Mouse (Mus musculus): ENCODE results near the gene Ncoa1. TPM values are rescaled to one million over a fixed set of nuclear protein-coding genes. Genes with fewer than 3 reads are reported as not detected.
"Not testable (repeated sequence)": the region's sequence is repeated elsewhere in the genome, so short reads cannot be mapped to it uniquely, and the experiment has no call there.

Gene Ncoa1
- total RNA-seq, 1 experiment from 2014 or later = 15.4 TPM

DNA sequence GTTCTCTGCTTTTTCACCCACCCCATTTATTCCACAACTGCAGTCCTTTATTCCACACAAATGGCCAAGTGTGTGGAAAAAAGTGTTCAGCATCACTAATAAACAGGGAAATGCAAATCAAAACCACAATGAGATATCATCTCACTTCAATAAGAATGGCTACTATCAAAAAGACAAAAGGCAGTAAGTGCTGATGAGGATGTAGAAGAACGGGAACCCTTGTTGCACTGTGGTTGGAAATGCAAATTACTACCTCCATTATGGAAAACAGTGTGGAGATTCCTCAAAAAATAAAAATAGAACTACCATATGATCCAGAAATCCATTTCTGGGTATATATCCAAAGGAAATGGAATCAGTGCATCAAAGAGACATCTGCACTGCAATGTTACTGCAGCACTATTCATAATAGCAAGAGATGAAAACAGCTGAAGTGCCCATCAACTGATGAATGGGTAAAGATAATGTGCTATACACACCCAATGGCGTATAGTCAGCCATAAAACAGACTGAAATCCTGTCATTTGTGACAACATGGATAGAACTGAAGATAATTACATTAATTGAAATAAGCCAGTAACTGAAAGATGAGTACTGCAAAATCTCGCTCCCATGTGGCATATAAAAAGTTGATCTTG, 59.2 kb downstream of the Ncoa1 start:
- 0 out of 2 replicates have a peak, but pooled peaks have one; percentile 54 for ATAC-seq (replicated peaks; ENCODE audit: low read depth, poor library complexity, severe bottlenecking)

DNA sequence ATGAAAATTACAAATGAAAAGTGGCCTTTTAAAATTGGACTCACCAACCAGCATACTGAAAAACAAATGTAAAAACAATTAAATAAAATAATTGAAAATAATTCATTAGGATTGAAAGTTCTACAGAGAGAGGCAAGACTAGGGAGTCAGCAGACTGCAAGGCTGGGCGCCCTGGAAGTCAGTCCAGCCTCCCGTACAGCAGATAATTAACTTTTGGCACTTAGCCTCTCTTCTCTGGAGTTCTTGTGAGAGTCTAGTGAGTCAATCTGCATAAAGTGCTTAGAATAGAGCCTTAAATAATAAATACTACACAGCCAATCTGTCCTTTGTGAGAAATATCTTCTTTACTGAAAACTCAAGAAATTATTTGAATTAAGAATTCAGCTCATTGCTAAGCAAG, 69.9 kb downstream of the Ncoa1 start:
- no peak for ATAC-seq (replicated peaks; ENCODE audit: low read depth, poor library complexity, severe bottlenecking)

DNA sequence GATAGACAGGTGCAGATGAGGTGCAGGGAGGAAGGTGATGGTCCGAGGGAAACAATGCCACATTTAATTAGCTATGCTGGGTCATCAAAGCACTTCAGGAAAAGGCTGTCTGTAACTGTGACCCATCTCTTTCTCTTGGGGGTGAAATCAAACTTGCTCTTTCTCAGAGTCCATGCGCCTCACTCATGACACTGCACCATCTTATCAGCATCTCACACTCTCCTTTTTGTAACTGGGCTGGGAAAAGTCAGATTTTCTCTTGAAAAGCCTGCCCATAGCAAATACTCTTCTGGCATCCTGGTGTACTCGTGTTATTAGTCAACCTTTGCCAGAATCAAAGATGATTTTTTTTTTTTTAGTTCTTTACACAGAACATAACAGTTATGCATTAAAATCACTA, 70.8 kb downstream of the Ncoa1 start:
- no peak for ATAC-seq (replicated peaks; ENCODE audit: low read depth, poor library complexity, severe bottlenecking)

DNA sequence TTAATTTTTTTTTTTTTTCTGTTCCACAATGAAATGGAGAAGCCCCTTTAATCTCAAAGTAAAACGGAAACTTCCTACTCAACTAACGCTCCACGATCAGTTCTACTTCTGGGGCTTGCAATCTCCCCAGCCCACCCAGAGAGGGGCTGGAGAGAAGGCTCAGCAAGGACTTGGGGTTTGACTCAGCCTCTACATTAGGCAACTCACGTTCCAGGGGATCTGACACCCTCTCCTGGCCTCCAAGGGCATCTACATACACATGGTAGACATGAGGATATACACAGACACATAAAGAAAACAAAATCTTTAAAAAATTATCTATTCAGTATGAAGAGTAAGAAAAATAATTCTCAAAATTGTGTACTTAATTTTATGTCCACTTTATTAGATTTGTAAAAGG, 73.8 kb downstream of the Ncoa1 start:
- ATAC-seq (replicated peaks; ENCODE audit: low read depth, poor library complexity, severe bottlenecking) = no peak

DNA sequence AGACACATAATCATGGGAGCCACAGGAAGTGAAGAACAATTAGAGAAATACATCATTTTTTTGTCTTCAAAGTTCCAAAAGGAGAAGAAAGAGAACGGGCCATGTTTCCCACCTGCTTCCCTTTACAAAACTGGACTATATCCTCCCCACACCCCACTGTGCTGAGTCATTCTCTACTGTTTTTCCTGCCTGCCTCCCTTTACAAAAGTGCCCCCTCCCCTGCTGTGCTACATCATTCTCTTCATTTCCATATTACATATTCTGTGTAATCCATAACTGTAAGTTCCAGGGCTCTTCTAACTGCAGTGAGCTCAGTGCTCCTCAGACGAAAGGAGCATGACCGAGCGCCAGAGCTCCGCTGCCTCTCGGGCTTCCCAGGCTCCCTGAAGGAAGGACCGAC, 80.8 kb downstream of the Ncoa1 start:
- no peak for ATAC-seq (replicated peaks; ENCODE audit: low read depth, poor library complexity, severe bottlenecking)

DNA sequence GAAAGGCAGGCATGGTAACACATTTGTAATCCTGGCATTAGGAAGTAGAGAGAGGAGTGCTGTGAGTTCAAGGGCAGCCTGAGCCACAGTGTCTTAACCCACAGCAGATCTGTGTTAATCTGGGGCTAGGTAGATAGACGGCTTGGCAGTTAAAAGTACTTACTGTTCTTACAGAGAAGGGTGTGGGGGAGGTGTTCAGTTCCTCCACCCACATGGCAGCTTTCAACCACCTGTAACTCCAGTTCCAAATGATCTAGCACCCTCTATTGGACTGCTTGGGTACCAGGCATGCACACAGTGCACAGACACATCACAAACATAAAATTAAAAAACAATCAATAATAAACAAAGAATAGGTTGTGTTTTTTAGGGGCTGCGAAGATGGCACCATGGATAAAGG, 84.4 kb downstream of the Ncoa1 start:
- no peak; the same call in 1 of the 2 replicates for ATAC-seq (replicated peaks; ENCODE audit: low read depth, poor library complexity, severe bottlenecking)

DNA sequence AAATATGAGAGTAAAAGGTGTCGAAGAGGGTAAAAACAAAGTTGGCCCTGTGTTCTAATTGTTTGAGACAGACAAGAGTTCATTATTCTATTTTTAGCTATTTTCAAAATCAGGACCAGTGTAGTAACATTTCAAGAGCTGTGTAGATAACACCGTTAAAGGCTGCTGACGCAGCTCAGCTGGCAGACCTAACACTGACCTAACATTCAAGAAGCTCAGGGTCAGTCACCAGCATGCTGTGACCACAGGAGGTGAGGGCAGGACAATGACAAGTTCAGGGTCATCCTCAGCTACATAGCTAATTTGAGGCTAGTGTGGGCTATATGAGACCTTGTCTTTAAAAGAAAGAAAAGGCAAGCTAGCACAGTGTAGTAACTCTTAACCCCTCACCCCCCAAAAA, 84.9 kb downstream of the Ncoa1 start:
- no peak for ATAC-seq (replicated peaks; ENCODE audit: low read depth, poor library complexity, severe bottlenecking)

DNA sequence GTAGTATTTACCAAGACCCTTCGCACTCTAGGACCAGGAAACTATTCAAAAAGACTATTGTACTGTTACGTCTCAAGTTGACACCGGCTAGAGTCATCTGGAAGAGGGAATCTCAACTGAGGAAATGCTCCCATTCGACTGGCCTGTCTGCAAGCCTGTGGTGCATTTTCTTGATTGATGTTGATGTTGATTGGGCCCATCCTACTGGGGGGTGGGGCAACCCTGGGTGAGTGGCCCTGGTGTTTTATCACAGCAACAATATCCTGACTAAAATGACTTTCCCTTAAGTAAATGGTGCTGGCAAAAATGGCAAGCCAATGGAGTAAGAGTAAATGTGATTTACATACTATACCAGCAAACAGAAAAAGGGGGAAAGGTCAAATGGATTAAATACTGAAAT, 85.7 kb downstream of the Ncoa1 start:
- no peak for ATAC-seq (replicated peaks; ENCODE audit: low read depth, poor library complexity, severe bottlenecking)

DNA sequence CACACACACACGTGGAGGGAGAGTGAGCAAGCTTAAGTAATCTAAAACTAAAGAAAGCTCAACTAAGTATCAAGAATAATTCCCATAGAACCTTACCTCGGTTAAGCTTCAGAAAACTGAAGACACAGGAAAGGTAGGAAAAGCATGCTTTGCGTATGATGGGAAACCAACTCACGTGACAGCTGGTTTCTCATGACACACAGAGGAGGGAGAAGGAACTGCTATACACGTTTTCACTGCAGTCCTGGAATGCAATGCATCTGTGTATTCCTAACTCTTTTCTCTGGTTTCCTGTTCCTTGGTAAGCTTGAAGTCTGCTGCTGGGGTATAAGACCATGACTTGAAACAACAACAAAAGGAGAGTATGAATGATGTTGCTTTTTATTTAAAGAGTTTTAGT, 86.3 kb downstream of the Ncoa1 start:
- ATAC-seq (replicated peaks; ENCODE audit: low read depth, poor library complexity, severe bottlenecking) = no peak

DNA sequence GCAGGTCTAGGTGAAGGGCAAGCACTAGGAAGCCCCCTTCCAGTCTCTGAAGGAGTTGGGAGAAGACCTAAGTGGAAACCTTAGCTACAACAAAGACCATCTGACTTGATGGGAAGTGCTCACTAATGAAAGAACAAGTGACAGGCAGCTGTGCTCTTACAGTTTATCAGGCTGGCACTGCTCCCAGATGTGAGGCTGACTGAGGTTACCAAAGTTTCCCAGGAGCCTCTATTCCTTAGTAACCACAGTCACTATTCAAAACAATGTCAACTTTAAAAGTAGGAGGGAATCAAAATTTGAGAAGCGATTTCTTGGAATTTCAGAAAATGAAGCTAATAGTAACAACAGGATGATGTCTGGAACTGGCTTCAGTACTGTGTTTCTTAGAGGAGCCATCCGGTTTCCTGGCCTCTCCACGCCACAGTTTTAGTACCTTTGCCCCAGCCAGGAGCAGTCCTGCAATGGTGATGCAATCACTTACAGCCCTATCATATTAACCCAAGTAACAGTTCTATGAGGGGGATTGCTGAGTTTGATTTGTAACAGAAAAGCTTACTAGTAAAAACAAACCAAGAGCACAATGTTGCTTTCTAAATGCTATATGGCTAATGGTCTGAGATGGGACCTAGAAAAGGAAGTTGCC, 90.8 kb downstream of the Ncoa1 start:
- ATAC-seq (replicated peaks; ENCODE audit: low read depth, poor library complexity, severe bottlenecking) = no peak

DNA sequence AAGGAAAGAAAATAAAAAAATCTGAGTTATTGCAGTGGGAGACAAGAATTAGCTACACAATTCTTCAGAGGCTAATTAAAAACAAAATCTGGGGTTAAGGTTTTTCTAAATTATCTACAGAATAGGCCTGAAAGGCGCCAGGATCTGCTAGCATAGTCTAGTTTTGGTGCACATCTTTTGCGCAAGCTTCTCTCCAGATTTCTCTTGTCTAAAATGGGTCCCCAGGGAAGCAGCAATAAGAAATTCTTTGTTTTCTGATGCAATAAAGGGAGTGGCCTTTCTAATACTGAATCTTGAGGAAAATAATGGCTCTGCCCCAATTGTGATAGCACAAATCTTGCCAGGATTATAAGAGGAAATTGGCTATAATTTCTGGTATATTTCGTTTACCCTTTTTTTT, 93.9 kb downstream of the Ncoa1 start:
- no peak for ATAC-seq (replicated peaks; ENCODE audit: low read depth, poor library complexity, severe bottlenecking)

DNA sequence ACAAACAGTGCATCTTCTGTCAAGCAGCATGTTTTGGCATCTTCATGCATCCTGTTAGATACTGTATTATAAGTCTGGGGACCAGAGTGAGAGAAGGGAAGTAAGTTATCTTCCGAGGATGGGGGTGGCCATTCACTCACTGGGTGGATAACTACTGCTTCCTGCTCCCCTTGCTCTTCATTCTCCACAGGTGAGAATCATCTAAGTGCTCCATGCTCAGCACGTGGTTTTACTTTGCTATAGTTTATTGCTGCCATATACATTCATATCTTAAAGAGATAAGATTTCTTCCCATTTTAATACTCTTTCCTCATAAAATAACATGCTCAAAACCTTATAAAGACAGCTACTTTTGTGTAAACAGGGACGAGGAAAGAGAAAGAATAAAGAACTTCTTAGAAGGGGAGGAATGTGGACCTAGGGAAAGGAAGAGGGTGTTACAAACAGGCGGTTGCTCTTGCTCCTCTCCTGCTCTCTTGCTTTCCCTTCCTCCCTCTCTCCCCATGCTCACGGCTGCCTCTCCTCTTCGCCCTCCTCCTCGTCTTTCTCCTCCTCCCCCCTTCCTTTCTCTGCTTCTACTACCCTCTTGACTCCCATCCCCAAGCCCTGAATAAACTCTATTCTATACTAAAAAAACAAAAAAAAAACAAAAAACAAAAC, 97.6 kb downstream of the Ncoa1 start:
- no peak for ATAC-seq (replicated peaks; ENCODE audit: low read depth, poor library complexity, severe bottlenecking)

DNA sequence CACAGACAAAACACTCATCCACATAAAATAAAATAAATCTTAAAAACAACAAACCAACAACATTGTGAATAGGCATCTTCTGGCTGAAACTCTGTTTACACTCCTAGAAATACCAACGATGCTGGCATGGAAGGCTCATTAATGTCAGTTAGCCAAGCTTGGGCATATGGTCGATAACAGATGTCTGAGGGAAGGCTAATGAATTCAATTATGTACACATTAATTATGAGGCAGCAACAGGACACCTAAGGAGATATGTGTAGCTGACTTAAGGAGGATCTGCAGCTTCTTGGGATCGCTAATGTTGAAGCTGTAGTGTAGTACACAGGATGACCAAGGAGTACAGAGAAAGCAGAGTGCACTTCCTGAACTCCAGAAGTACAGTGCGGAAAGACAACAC, 100.5 kb downstream of the Ncoa1 start:
- no peak for ATAC-seq (replicated peaks; ENCODE audit: low read depth, poor library complexity, severe bottlenecking)

DNA sequence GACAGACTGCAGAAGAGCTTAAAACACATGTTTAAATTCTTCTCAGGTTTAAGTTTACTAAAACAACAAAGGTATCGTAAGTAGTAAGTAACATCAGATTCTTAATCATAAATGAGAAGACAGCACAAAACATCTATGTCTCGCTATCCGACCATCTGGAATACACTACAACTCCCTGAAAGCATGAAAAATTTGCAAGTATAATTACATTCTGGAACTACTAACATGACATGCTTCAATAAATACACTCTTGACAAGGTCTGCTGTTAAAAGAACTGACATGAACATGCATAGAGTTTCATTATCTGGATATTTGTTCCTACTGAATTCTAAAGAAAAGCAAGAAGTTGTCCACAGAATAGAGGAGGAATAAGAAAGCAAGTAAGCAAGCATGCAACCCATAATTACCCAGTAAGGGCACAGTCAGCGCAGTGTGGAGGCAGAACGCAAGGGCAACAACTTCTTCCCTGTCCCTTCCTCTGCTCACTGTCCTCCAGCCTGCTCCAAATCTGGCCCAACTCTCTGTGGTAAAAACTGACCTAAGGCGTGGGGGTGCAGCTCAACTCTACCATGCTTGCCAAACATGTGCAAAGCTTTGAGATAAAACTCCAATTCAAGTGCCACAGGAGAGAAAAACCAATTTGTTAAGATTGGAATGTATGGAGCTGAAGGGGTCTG, 102.0 kb downstream of the Ncoa1 start:
- no peak for ATAC-seq (replicated peaks; ENCODE audit: low read depth, poor library complexity, severe bottlenecking)

DNA sequence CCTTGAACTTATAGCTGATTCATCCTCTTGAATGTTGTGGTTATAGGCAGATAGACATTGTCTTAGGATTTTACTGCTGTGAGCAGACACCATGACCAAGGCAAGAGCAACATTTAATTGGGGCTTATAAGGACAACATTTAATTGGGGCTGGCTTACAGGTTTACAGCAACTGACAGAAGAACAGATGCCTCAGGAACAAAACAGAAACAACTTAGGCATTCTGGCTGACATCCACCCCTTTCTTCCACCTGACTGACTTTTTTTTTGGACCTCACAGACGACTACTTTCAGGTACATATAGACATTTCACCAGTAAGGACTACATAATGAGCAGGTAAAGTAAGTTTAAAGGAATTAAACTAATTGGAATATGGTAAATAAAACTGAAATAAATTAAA, 105.6 kb downstream of the Ncoa1 start:
- ATAC-seq (replicated peaks; ENCODE audit: low read depth, poor library complexity, severe bottlenecking) = no peak

DNA sequence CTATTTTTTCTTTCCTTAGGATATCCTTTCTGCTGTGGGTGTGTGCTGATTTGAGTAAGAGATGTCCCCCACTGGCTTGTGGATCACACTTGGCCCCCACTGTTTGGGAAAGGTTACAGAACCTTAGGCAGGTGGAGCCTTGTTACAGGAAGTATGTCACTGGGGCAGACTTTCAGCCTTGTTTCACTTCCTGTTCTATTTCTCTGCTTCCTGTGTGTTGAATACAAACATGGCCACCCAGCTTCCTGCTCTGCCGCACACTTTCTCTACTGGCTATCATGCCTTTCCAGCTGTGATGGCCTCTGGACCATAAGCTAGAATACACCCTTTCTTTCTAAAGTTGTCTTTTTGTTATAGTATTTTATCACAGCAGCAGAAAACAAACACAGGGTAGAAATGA, 111.0 kb downstream of the Ncoa1 start:
- peak; percentile 29; the same call in 1 of the 2 replicates for ATAC-seq (replicated peaks; ENCODE audit: low read depth, poor library complexity, severe bottlenecking)

DNA sequence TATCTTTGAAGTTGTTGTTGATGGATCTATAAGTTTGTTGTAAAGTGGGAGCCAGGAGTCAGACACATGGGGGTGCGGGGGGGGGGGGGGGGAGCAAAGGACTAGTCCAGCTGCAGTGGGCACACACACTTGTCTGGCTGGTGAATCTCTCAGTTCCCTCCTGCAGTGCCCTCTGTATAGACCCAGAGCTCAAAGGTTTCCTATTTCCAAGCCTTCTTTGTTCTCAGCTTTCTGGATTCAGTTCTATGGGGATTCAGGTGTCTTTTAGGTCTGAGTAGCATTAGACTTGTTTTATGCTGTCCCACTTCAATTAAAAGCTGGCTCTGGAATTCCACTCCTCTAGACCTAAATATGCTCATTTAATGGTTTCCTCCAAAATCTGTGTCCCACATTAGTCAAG, 117.5 kb downstream of the Ncoa1 start:
- ATAC-seq (replicated peaks; ENCODE audit: low read depth, poor library complexity, severe bottlenecking) = no peak

DNA sequence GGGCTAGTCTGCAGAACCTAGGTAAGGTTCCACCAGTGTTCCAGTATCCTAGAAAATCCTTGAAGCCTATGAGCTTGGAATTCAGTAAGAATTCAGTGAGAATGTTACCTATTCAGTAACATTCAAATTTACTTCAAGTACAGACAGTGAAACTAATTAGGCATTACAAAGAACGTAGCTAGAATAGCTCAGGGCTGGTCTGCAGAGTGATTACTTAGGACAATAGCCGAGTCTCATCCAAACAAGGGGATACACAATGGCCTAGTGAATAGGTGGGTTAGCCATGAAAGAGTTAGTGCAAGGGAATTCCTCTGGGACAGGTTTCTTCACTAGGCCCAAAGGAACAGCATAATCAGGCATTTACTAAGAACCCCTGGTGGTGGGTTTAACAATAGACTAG, 118.3 kb downstream of the Ncoa1 start:
- not testable (repeated sequence) for ATAC-seq (replicated peaks; ENCODE audit: low read depth, poor library complexity, severe bottlenecking)

DNA sequence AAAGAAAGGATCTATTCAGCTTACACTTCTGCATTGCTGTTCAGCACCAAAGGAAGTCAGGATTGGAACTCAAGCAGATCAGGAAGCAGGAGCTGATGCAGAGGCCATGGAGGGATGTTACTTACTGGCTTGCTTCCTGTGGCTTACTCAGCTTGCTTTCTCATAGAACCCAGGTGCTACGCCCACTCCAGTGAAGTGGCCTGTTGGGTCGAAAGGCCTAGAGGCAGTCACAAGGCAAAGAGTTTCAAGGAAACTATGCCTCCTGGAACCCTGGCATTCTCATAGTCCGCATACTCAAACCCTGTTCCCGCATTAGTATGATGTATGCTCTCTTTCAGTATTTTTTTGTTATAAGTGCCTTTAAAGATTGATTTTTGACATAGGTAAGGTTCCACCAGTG, 118.9 kb downstream of the Ncoa1 start:
- no peak for ATAC-seq (replicated peaks; ENCODE audit: low read depth, poor library complexity, severe bottlenecking)

DNA sequence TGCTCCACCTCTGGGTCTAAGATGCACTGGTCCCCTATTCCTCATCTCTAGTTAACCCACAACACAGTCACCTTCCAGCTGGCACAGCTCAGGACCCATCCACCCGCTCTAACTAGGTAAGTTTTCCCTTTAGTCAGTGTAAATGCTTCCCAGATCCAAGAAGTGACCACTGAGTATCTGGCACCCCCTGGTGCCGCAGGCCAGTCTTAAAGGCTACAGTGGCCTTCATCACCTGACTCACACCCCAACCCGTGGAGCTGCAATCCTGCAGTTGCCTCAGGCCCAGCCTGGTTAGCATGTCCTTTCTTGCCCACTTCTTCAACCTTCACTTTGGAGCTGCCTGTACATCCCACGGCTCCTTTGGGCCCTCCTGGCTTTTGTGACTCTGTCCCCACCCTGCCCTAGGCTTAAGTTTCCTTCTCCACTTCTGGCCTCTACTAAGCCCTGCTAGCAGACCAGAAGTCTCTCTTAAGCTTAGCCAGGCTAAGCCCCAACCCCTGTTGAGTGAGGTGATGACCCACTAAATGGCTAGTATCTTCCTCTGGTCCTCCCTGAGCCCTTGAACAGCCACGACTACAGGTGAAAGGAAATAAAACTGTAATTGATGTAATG, 120.0 kb downstream of the Ncoa1 start:
- ATAC-seq (replicated peaks; ENCODE audit: low read depth, poor library complexity, severe bottlenecking) = no peak
